Mouse (Mus musculus) layer of hippocampus, postnatal 10 days (tissue): Measurements from ENCODE around the gene Hist1h4d. TPM values are rescaled to one million over a fixed set of nuclear protein-coding genes. Genes with fewer than 3 reads are reported as not detected.

Experiments used
- microRNA-seq, 2 experiments: library from miRNA; unstranded; fragments of <30 nt; microRNA quantifications; one replicate each; pipeline ENCODE4 v1.2.0; 2021
- total RNA-seq, 2 experiments: library from RNA; stranded (reverse); gene quantifications; 2 replicates each; pipeline ENCODE4 v1.2.3; 2021

Gene Hist1h4d
- total RNA-seq, 2 experiments from 2014 or later = 147 to 163 TPM

Small RNA genes lying within 50 kb of the gene (microRNA-seq; reads per million reads assigned to microRNA genes)
- 0 reads per million in 2 experiments for gene Gm44297
- gene Gm44359 = 0 reads per million in 2 experiments
- 0 reads per million in 2 experiments for gene Gm44394

Other genes with a start within 250 kb of the Hist1h4d start
- gene Zfp322a, start 212.4 kb upstream of the Hist1h4d start, total RNA-seq = 10 to 100 TPM; 37.0 to 40.8 TPM
- gene Abt1, start 157.7 kb upstream of the Hist1h4d start, total RNA-seq = 1 to 10 TPM; 7.0 to 7.5 TPM
- gene Btn1a1, start 115.7 kb upstream of the Hist1h4d start, total RNA-seq = not detected
- gene Btn2a2, start 92.7 kb upstream of the Hist1h4d start, total RNA-seq = under 1 TPM; 0.53 to 0.58 TPM
- 100 to 1,000 TPM; 280 to 315 TPM for gene Hist1h4h, start 50.5 kb upstream of the Hist1h4d start, total RNA-seq
- 10 to 100 TPM; 45.7 to 51.3 TPM for gene Hist1h2af, start 47.7 kb upstream of the Hist1h4d start, total RNA-seq
- 10 to 100 TPM; 19.1 to 19.9 TPM for gene Hist1h3g, start 46.2 kb upstream of the Hist1h4d start, total RNA-seq
- gene Hist1h2bh, start 38.2 kb upstream of the Hist1h4d start, total RNA-seq = 1 to 10 TPM; 5.1 TPM
- gene Hist1h3f, start 37.5 kb upstream of the Hist1h4d start, total RNA-seq = 10 to 100 TPM; 28.3 to 32.7 TPM
- gene Hist1h4f, start 29.9 kb upstream of the Hist1h4d start, total RNA-seq = 100 to 1,000 TPM; 140 to 182 TPM
- 1 to 10 TPM; 6.4 to 6.6 TPM for gene Hist1h1d, start 28.3 kb upstream of the Hist1h4d start, total RNA-seq
- gene Hist1h3e, start 19.2 kb upstream of the Hist1h4d start, total RNA-seq = 10 to 100 TPM; 77.0 to 85.3 TPM
- 10 to 100 TPM; 13.0 to 14.0 TPM for gene Hist1h2ae, start 10.4 kb upstream of the Hist1h4d start, total RNA-seq
- 100 to 1,000 TPM; 105 to 126 TPM for gene Hist1h2bg, start 10.2 kb upstream of the Hist1h4d start, total RNA-seq
- 10 to 100 TPM; 44.2 to 62.6 TPM for gene Hist1h2bf, start 7.4 kb upstream of the Hist1h4d start, total RNA-seq
- gene Hist1h2ad, start 7.2 kb upstream of the Hist1h4d start, total RNA-seq = 1 to 10 TPM; 5.3 to 5.6 TPM
- 10 to 100 TPM; 13.0 to 15.0 TPM for gene Hist1h3d, start 5.8 kb upstream of the Hist1h4d start, total RNA-seq
- gene Hist1h2be, start 39.5 kb downstream of the Hist1h4d start, total RNA-seq = 1 to 10 TPM; 6.7 to 8.4 TPM
- 10 to 100 TPM; 69.3 to 81.5 TPM for gene Hist1h1e, start 41.0 kb downstream of the Hist1h4d start, total RNA-seq
- 1 to 10 TPM; 2.6 to 3.3 TPM for gene Hist1h2ac, start 102.3 kb downstream of the Hist1h4d start, total RNA-seq
- gene Hist1h2bc, start 102.6 kb downstream of the Hist1h4d start, total RNA-seq = 10 to 100 TPM; 27.9 to 28.0 TPM
- gene Hist1h1t, start 114.2 kb downstream of the Hist1h4d start, total RNA-seq = not detected
- 100 to 1,000 TPM; 102 to 111 TPM for gene Hist1h4c, start 116.9 kb downstream of the Hist1h4d start, total RNA-seq
- 1 to 10 TPM; 3.4 to 5.9 TPM for gene Hfe, start 129.3 kb downstream of the Hist1h4d start, total RNA-seq
- 100 to 1,000 TPM in 1 of 2 experiments, 10 to 100 TPM in 1; 87.1 to 106 TPM for gene Hist1h1c, start 157.2 kb downstream of the Hist1h4d start, total RNA-seq
- gene Hist1h3c, start 164.0 kb downstream of the Hist1h4d start, total RNA-seq = 10 to 100 TPM; 23.5 to 26.8 TPM
- 10 to 100 TPM; 38.1 to 45.9 TPM for gene Hist1h2bb, start 165.1 kb downstream of the Hist1h4d start, total RNA-seq
- 10 to 100 TPM; 65.7 to 68.4 TPM for gene Hist1h2ab, start 169.5 kb downstream of the Hist1h4d start, total RNA-seq
- gene Hist1h3b, start 170.7 kb downstream of the Hist1h4d start, total RNA-seq = 10 to 100 TPM; 67.7 to 73.1 TPM
- 10 to 100 TPM; 80.9 to 84.6 TPM for gene Hist1h4b, start 175.4 kb downstream of the Hist1h4d start, total RNA-seq
- 10 to 100 TPM; 71.9 to 72.7 TPM for gene Hist1h4a, start 179.6 kb downstream of the Hist1h4d start, total RNA-seq
- gene Hist1h3a, start 180.8 kb downstream of the Hist1h4d start, total RNA-seq = 10 to 100 TPM; 68.7 to 70.1 TPM
- 10 to 100 TPM; 47.3 to 51.5 TPM for gene Hist1h1a, start 182.1 kb downstream of the Hist1h4d start, total RNA-seq
- not detected for gene Trim38, start 188.3 kb downstream of the Hist1h4d start, total RNA-seq
- gene Slc17a2, start 225.4 kb downstream of the Hist1h4d start, total RNA-seq = not detected